Mouse (Mus musculus) testis, postnatal 10 days (tissue): ENCODE results near the gene Gm43191.

Experiments used
- DNase-seq: peaks from one replicate; pipeline ENCODE4 v3.0.0; 2021; ENCODE audit warnings: low spot score

Gm43191 gene

GRCm38 (mm10) chr3:116620636-116621370 lies 60.3 kb downstream of the Gm43191 start:
- no peak for DNase-seq

DNA sequence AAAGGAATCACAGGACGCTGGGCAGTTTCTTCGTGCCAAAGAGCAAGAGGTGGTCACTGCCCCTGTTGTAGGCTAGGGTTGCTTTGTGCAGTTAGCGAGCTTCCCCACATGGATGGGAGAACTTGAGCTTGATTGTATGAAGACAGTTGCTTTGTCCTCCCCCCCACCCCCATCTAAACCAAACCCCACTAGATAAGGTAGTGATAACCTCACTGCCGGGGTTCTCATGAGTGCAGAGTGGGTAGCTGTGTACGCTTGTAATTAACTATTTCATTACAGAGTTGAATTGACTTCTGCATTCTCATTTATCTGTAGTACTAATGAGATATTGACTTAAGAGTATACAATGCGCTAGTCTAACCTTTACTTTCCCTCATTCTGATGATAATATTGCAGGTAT lies 62.2 kb downstream of the Gm43191 start:
- DNase-seq: no peak

- DNase-seq: no peak
Measured at GRCm38 (mm10) chr3:116615318-116616068, 65.6 kb downstream of the Gm43191 start.

- no peak for DNase-seq
Measured at GRCm38 (mm10) chr3:116614295-116614892, 66.7 kb downstream of the Gm43191 start, which contains the start of gene Trmt13. Trmt13 (minus strand) TSS chr3:116614587.

GRCm38 (mm10) chr3:116604570-116604969 lies 76.5 kb downstream of the Gm43191 start:
- no peak for DNase-seq

GRCm38 (mm10) chr3:116601781-116602180 lies 79.3 kb downstream of the Gm43191 start:
- no peak for DNase-seq

- no peak for DNase-seq
Measured at GRCm38 (mm10) chr3:116601005-116601404, 80.1 kb downstream of the Gm43191 start.

DNA sequence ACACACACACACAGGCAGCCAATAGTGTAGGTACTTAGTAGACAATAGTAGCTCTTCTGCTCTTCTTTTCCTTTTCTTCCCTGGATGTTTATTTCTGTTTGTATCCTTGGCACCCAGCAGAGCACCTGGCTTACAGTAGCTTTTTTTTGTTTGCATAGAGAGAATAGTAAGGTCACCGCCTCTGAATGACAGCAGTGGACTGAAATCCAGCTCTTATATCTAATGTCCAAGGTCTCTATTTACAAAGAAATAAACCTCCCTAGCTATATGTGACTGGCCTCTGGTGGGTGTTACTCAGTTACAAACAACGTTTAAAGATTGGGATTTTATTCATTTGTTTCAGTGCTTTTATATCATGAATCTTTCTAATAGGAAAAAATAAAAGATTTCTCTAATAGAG lies 81.4 kb downstream of the Gm43191 start:
- DNase-seq: no peak

DNA sequence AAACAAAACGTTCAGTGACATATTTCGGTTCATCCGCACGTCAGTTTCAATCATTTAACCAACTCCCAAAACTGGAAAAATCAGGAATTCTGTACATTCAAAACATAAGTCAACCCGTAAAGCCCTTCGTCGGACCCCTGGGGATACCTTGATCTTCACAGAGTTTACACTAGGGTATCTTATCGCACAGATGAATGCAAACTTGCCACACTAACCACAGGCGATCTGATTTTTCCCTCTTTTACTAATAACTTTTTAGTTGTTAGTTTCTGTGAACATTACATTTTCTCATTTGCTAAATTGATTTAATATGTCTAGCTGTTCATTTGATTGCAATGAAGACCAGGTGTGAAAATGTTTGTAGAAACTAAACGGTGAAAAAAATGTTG lies 85.5 kb downstream of the Gm43191 start:
- DNase-seq: no peak

DNA sequence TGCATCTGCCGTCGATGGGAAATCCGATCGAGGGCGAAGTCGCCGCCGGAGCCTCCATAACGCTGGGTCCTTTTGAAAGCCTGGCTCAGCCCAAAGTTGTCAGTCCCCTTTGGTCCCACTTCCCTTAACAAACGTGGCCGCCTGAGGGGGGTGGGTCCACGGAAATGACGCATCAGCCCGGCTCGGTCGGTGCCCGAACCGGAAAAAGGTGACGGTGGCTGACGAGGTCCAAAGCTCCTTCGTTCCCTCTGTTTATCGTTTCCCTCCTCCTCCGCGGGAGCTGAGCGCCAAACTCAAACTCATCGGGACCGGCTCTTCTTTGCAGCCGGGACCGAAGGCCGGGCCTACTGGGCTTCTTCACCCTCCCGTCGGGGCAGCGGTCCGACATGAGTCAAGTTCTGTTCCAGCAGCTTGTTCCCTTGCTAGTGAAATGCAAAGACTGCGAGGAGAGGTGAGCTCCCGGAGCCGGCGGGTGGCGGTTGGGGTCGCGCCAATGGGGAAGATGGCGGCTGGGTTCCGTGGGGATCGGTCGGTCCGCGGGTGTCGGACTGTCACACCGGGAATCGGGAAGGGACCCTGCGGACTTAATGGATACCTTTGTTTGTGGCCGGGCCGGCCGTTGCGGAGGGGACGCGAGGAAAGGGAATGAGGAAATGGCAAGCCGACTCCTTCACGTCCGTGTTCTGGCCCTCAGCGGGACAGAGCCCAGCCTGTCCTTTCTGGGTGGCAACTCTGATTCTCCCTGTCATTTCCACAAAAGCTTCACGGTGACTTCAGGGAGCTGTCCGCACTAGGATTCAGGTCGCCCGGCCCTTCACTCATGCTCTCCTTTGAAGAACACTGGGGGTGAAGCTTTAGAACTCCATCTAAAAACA lies 86.1 kb downstream of the Gm43191 start, which contains the start of gene Sass6:
Gene Sass6 (plus strand): TSS at position 255 of the 875 bp plus-strand sequence.
- DNase-seq: peak; percentile 98

- DNase-seq: no peak
Measured at GRCm38 (mm10) chr3:116594076-116594727, 86.9 kb downstream of the Gm43191 start.
